Mouse (Mus musculus) kidney, postnatal 10 days (tissue): ENCODE results near the gene Nxph3.

Experiments
- DNase-seq: peaks from one replicate; pipeline ENCODE4 v3.0.0; 2021; ENCODE audit warnings: mixed read lengths

Nxph3 gene

GRCm38 (mm10) chr11:95490104-95490503 is 24.3 kb downstream of the Nxph3 start:
- DNase-seq = no peak

- no peak for DNase-seq
Observed at GRCm38 (mm10) chr11:95487237-95487636, 27.1 kb downstream of the Nxph3 start.

GRCm38 (mm10) chr11:95485634-95486033 is 28.7 kb downstream of the Nxph3 start:
- no peak for DNase-seq

GRCm38 (mm10) chr11:95480662-95481061 is 33.7 kb downstream of the Nxph3 start:
- DNase-seq = no peak

GRCm38 (mm10) chr11:95479458-95479857 is 34.9 kb downstream of the Nxph3 start:
- DNase-seq = no peak

GRCm38 (mm10) chr11:95476323-95476722 is 38.0 kb downstream of the Nxph3 start:
- no peak for DNase-seq

- no peak for DNase-seq
Observed at GRCm38 (mm10) chr11:95473456-95473855, 40.9 kb downstream of the Nxph3 start.

GRCm38 (mm10) chr11:95472942-95473341 is 41.4 kb downstream of the Nxph3 start:
- DNase-seq = no peak

- DNase-seq = no peak
Observed at GRCm38 (mm10) chr11:95467731-95468130, 46.6 kb downstream of the Nxph3 start.

- no peak for DNase-seq
Observed at GRCm38 (mm10) chr11:95462168-95462567, 52.2 kb downstream of the Nxph3 start.

- DNase-seq = no peak
Observed at GRCm38 (mm10) chr11:95460872-95461271, 53.5 kb downstream of the Nxph3 start.
